9 mouse cellular contexts compared by ENCODE assay signal in the genomic region with DNA sequence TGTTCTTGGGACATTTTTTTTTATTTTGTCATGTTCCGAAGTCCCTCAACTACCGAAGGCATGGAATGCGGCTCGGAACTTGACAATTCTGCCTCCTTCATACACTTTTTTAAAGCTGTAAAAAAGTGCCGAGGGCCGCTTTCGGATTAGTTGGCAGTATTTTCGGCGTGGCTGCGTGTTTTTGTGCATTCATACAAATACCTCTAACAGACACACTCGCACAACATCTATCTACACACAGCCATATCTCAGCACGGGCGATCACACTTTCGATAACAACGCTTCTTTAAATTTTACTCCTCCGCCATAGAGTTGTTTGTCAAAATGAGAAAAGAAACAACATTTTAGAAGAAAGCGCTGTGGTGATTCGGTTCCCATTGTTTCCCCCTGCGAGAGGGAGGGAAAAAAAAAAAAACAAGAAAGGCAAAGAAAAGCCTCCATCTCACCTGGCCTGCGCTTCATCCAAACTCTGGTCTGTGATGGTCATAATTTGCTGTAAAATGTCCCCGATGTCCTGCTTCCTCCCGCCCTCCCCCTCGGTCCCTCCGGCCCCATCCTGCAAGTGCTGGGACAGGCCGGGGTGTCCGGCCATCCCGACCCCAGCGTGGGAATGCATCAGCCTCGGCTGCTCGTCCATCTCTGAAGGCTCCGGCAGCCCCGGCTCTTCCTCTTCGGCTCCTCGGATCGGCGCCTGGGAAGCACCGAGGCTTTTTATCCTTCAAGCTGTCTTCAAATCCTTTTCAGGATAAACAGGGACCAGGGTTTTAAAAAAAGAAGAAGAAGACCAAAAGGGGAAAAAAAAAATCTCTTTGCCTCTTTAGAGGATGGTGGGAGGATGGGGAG. TPM values are rescaled to one million over a fixed set of nuclear protein-coding genes. Genes with fewer than 3 reads are reported as not detected.
A peak's percentile ranks its signal among the peaks of the same experiment; 100 is the strongest.
DNase-seq lines count a peak whose midpoint lies in the region; ATAC-seq and TF ChIP-seq lines count a peak whose summit lies in the region.
"Had no signal": no experiment of that assay in that cellular context is flagged by ENCODE, and none has a peak within 500 bp of the region (broad histone marks: within the 10 kb centered on the region; RNA-seq: fewer than 3 reads in every experiment).

No protein-coding gene starts in this region.

- ATAC-seq in forebrain, embryonic 12.5 days (ENCODE audit: low FRiP score): no peak
- no peak for ATAC-seq in hindbrain, embryonic 12.5 days (ENCODE audit: low FRiP score)
- no peak for ATAC-seq in liver, embryonic 13.5 days (ENCODE audit: low read depth)
- ATAC-seq in neural tube, embryonic 13.5 days (ENCODE audit: low read depth): no peak

- no peaks in the 10 kb centered on the region for H3K9me3 ChIP-seq in forebrain, embryonic 12.5 days
- H3K9me3 ChIP-seq in hindbrain, embryonic 12.5 days (replicated peaks): no peaks in the 10 kb centered on the region
- no peaks in the 10 kb centered on the region for H3K9me3 ChIP-seq in liver, embryonic 13.5 days (replicated peaks)
- no peaks in the 10 kb centered on the region for H3K9me3 ChIP-seq in neural tube, embryonic 13.5 days

- H3K36me3 ChIP-seq in forebrain, embryonic 12.5 days (replicated peaks): no peaks in the 10 kb centered on the region
- H3K36me3 ChIP-seq in hindbrain, embryonic 12.5 days: no peaks in the 10 kb centered on the region
- H3K36me3 ChIP-seq in liver, embryonic 13.5 days: no peaks in the 10 kb centered on the region
- H3K36me3 ChIP-seq in neural tube, embryonic 13.5 days: no peaks in the 10 kb centered on the region
- H3K36me3 ChIP-seq: G1E had no signal

- peak overlapping the region; percentile 97 for H3K9ac ChIP-seq in forebrain, embryonic 12.5 days
- peak overlapping the region; percentile 96 for H3K9ac ChIP-seq in hindbrain, embryonic 12.5 days
- peak overlapping the region; percentile 72 for H3K9ac ChIP-seq in liver, embryonic 13.5 days
- H3K9ac ChIP-seq in neural tube, embryonic 13.5 days: peak overlapping the region; percentile 98

- H3K27me3 ChIP-seq in forebrain, embryonic 12.5 days: no peaks in the 10 kb centered on the region
- no peaks in the 10 kb centered on the region for H3K27me3 ChIP-seq in hindbrain, embryonic 12.5 days
- H3K27me3 ChIP-seq in liver, embryonic 13.5 days: no peaks in the 10 kb centered on the region
- no peaks in the 10 kb centered on the region for H3K27me3 ChIP-seq in neural tube, embryonic 13.5 days

- under 1% methylated on average over 37 of the region's 37 CpGs for WGBS in forebrain, embryonic 12.5 days
- WGBS in hindbrain, embryonic 12.5 days: under 1% methylated on average over 37 of the region's 37 CpGs
- under 1% methylated on average over 37 of the region's 37 CpGs for WGBS in liver, embryonic 13.5 days (ENCODE audit: insufficient replicate concordance)
- under 1% methylated on average over 37 of the region's 37 CpGs for WGBS in neural tube, embryonic 13.5 days

- H3K27ac ChIP-seq in left cerebral cortex, adult 2 months: peak overlapping the region; percentile 96
- H3K27ac ChIP-seq in forebrain, embryonic 12.5 days: peak overlapping the region; percentile 100
- peak overlapping the region; percentile 99 for H3K27ac ChIP-seq in hindbrain, embryonic 12.5 days
- H3K27ac ChIP-seq in liver, embryonic 13.5 days: peak overlapping the region; percentile 69
- peak overlapping the region; percentile 98 for H3K27ac ChIP-seq in neural tube, embryonic 13.5 days (replicated peaks)

- H3K4me3 ChIP-seq in left cerebral cortex, adult 2 months: peak overlapping the region; percentile 90
- H3K4me3 ChIP-seq in forebrain, embryonic 12.5 days (replicated peaks): peak overlapping the region; percentile 84
- H3K4me3 ChIP-seq in hindbrain, embryonic 12.5 days: peak overlapping the region; percentile 83
- H3K4me3 ChIP-seq in liver, embryonic 13.5 days (replicated peaks): peak overlapping the region; percentile 66
- H3K4me3 ChIP-seq in neural tube, embryonic 13.5 days: peak overlapping the region; percentile 91

- peak overlapping the region; percentile 66 for H3K4me2 ChIP-seq in forebrain, embryonic 12.5 days
- H3K4me2 ChIP-seq in hindbrain, embryonic 12.5 days (replicated peaks): peak overlapping the region; percentile 66
- H3K4me2 ChIP-seq in liver, embryonic 13.5 days: peak overlapping the region; percentile 93
- peak overlapping the region; percentile 75 for H3K4me2 ChIP-seq in neural tube, embryonic 13.5 days

- intact Hi-C loops in left cerebral cortex, adult 2 months (cut with DNase I): loop anchor here (5.0 kb wide), 3 partner anchors 246 to 1026 kb away; no protein-coding TSS in a partner anchor
- intact Hi-C loops in left cerebral cortex, postnatal 25 days (cut with DNase I): loop anchor here (2.0 to 5.0 kb wide), 3 partner anchors 216 to 991 kb away; no protein-coding TSS in a partner anchor

- H3K4me1 ChIP-seq in forebrain, embryonic 12.5 days: peaks cover 25% of the 10 kb centered on the region
- H3K4me1 ChIP-seq in hindbrain, embryonic 12.5 days: peaks cover 22% of the 10 kb centered on the region
- H3K4me1 ChIP-seq in liver, embryonic 13.5 days (replicated peaks): peaks cover 17% of the 10 kb centered on the region
- peaks cover 31% of the 10 kb centered on the region for H3K4me1 ChIP-seq in neural tube, embryonic 13.5 days (replicated peaks)

- DNase-seq in left cerebral cortex, adult 2 months (ENCODE audit: extremely low spot score in 1 of 2, low spot score in 2 of 2): peak; percentile 28 to 41
- no peak for DNase-seq in left cerebral cortex, postnatal 25 days (ENCODE audit: low spot score in 2 of 2)
- DNase-seq in brain, adult 2 months (ENCODE audit: low read depth, low spot score): peak; percentile 65
- DNase-seq in liver, embryonic 13.5 days: no peak
- no peak for DNase-seq in frontal cortex, postnatal 36 days (ENCODE audit: low spot score in 2 of 2)

- TF ChIP-seq CTCF in left cerebral cortex, adult 2 months (IDR thresholded peaks at IDR 0.05): no peak

RNA-seq across cellular contexts. Expression of a gene that starts 1.0 kb away (rescaled TPM):
- total RNA-seq in left cerebral cortex, adult 2 months (2021): 100 to 1,000 TPM; 140 to 143 TPM
- 100 to 1,000 TPM; 129 to 137 TPM for total RNA-seq in left cerebral cortex, postnatal 25 days (2021)
- polyA plus RNA-seq in forebrain, embryonic 12.5 days (2016; fragmentation: Nextera tagmentation; extraction: Ambion mirVana): 69.4 and 72.2 TPM in 2 replicates
- polyA plus RNA-seq in hindbrain, embryonic 12.5 days (2016; fragmentation: Nextera tagmentation; extraction: Ambion mirVana): 56.3 and 59.8 TPM in 2 replicates
- polyA plus RNA-seq in liver, embryonic 13.5 days (2015; fragmentation: Nextera tagmentation; extraction: Ambion mirVana): 3.1 and 3.2 TPM in 2 replicates
- 34.4 and 37.0 TPM in 2 replicates for polyA plus RNA-seq in neural tube, embryonic 13.5 days (2015; fragmentation: Nextera tagmentation; extraction: Ambion mirVana)
- polyA plus RNA-seq: G1E had no signal

Comparison
In these comparisons a context has a peak if more than half of its experiments do, and no peak if none do; other contexts are left out.
1. DNase-seq: peak in left cerebral cortex, adult 2 months (2 of 2) and brain, adult 2 months (single experiment); none in left cerebral cortex, postnatal 25 days (0 of 2), liver, embryonic 13.5 days (single experiment) and frontal cortex, postnatal 36 days (0 of 2).
2. Peak in every context shown above with its lines, with median percentiles within 50 percentile points of each other: H3K27ac ChIP-seq, H3K4me3 ChIP-seq, H3K4me2 ChIP-seq and H3K9ac ChIP-seq.